Mouse (Mus musculus): ENCODE data around the gene Rgs2.
A peak's percentile ranks its signal among the peaks of the same experiment; 100 is the strongest.

GRCm38 (mm10) chr1:144002715-144003066, 1.3 kb downstream of the Rgs2 start:
- TF ChIP-seq CTCF (IDR thresholded peaks at IDR 0.05; ENCODE audit: insufficient read depth, low read length) (no peak), POLR2A (IDR thresholded peaks at IDR 0.05; ENCODE audit: borderline replicate concordance, extremely low read depth, low read depth, low read length) (0 out of 2 replicates have a peak, but pooled peaks have one; percentile 23)
